Mouse (Mus musculus) limb, embryonic 15.5 days (tissue): ENCODE data around the gene 2310009B15Rik. TPM values are rescaled to one million over a fixed set of nuclear protein-coding genes. Genes with fewer than 3 reads are reported as not detected.

Source experiments
- polyA plus RNA-seq: library from polyadenylated mRNA; unstranded; fragments of >200 nt; fragmentation: Nextera tagmentation; extraction: Ambion mirVana; gene quantifications from 2 replicates; pipeline ENCODE4 v1.2.1, GENCODE M21; 2015

Gene 2310009B15Rik
- polyA plus RNA-seq, 1 experiment from 2014 or later = 38.0 TPM

Other genes with a start within 250 kb of the 2310009B15Rik start
- 36.5 and 38.9 TPM in 2 replicates for gene Nek7, start 236.7 kb downstream of the 2310009B15Rik start, polyA plus RNA-seq
- 11.7 and 13.5 TPM in 2 replicates for gene Lhx9, start 8.3 kb downstream of the 2310009B15Rik start, polyA plus RNA-seq
- gene Dennd1b, start 106.6 kb upstream of the 2310009B15Rik start, polyA plus RNA-seq = 7.1 and 8.5 TPM in 2 replicates